Mouse (Mus musculus): ENCODE data around the gene Prkn.

DNA sequence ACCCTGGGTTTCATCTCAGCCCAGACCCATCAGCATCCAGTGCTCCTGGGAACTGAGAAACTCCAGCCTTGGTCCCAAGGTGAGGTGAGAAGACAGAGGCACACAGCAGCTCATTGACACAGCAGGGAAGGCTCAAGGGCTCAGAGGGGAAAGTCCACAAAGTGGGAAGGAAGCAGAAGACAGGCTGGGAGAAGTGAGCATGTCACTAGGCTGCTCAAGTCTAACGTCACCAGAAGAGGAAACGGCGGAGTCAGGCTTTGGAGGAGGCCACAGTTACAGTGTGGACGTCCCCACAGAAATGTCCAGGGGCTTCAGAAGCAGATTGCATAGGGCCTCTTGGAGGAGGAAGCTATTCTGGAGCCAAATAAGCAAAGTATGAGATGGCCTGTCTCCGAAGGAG, 1189.2 kb downstream of the Prkn start:
- TF ChIP-seq CTCF (IDR thresholded peaks at IDR 0.05; ENCODE audit: low read depth) (no peak), EP300 (IDR thresholded peaks at IDR 0.05; ENCODE audit: low read depth) (no peak)
